Mouse (Mus musculus) testis, postnatal 14 days (tissue): Measurements from ENCODE around the gene Pde4d.
A peak's percentile ranks its signal among the peaks of the same experiment; 100 is the strongest.

ENCODE experiments used
- DNase-seq: peaks from one replicate; pipeline ENCODE4 v3.0.0; 2021; ENCODE audit warnings: low spot score

Gene Pde4d

DNA sequence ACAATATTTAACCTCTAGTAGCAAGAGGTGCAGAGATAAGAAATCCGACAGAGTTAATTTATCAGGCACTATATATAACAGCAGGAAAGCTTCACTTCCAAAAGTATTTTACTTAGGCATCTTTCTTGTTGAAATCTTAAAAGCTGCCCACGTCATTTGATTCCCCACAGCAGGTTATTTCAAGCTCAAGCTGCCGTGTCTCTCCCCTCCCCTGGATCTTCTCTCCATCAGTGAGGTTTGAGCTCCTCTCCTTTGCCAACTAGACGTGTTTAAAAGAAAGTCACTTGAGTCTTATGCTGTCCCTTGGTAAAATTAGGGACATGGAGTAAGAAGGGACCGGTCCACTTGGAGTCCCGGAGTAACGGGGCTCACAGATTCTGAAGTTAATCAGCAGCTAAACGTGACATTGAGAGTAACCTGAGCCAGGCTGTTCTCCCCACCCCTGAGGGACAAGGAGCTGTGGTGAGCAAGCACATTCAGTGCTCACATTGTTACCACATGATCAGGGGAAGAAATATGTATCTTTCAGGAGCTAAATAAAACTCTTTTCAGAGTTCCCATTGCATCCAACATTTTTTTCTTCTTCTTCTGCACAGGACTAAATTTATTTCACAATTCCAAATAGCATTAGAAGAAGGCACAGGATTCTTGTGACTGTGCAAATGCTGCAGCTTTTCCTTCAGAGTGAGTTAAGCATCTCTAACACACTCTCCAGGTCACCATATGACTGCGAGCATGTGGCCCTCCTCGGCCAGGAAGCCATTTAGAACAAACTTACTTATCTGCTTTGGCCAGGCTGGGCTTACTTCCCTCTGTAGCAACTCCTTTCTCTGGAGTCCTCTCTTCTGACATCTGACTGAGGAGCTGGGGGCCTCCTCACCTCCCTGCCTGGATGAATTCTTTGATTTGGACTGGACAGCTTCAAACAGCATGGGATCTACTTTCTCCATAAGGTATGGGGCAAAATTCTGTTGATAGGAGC lies at the start of gene Pde4d:
Gene Pde4d (plus strand): TSS at position 833 of the 982 bp plus-strand sequence.
- peak; percentile 16 for DNase-seq

DNA sequence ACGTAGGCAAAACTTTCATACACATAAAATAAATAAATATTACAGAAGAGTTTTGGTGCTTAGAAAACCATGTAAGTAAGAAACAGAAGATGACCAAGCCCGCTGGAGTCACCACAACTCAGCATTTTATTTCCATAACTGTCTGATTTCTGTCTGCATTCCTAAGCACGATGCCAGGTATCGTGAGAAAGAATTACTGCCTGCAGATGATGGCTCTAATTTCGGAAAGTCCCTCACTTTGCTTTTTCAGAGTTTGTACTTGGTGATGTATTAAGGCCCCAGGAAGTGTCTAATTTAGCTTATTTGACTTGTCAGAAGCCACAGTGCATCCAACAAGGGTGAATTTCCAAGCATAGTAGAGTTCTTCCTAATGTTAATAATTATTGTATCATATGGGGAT lies 46.6 kb upstream of the Pde4d start:
- no peak for DNase-seq

DNA sequence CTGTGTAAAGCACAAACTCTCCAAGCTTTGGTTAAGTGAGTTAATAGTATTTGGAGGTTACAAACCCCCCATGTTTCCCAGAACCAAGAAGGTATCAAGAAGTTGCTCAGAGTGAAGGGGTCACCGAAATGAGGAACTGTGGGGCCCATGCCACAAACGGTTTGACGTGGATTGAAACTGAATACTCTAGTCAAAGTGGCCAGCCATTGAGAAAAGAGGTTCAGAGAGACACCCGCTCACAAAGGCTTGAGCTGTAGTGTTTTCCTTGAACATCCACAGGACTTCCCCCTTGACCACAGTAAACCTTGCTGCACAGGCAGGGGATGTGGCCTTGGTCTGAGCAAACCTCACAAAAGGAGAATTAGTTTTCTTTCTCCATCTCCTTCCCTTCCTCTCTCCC lies 45.4 kb upstream of the Pde4d start:
- DNase-seq, result no peak

DNA sequence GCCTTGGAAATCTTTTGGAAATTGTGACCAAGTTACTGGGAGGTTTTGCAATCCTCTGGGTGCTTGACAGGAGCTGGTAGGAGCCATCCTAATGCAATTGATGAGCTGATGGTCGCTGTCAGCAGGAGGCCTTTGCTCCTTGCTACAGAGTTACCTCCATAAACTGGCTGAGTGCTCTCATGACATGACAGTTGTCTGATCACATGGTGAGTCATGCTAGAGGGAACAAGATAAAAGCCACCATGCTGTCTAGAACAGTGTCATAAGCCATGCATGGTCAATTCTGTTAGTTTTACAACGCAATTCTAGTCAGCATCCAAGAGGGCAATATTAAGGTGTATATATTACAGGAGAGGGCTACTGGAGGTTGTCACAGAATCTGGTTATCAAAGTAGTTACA lies 34.3 kb upstream of the Pde4d start:
- no peak for DNase-seq

DNA sequence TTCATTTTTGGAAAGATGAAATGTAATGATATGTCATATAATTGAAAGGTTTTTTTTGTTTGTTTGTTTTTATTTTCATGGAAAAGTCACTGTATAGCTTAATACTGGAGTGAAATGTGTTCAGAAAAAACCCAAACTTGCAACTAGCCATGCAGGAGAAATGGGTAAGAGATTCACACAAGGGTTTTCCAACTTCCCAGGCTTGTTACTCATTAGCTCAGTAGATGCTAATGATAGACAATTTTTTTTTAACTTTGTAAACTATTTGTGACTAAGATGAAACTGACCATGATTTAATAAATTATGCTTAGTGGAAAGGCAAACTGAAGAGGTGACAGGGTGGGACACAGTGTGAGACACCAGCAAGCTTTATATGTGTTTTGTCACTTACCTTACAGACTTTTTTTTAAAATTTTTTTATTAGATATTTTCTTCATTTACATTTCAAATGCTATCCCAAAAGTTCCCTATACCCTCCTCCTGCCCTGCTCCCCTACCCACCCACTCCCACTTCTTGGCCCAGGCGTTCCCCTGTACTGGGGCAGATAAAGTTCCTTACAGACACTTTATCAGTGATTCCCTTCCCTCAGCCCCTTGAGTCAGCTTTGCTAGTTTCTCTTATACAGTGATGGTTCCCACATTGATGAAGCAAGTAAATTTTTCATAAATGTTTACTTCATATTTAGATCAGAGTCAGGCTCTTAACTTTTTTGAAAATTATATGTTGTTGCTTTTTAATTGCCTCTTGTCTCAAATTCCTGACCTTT lies 30.8 kb upstream of the Pde4d start:
- no peak for DNase-seq

DNA sequence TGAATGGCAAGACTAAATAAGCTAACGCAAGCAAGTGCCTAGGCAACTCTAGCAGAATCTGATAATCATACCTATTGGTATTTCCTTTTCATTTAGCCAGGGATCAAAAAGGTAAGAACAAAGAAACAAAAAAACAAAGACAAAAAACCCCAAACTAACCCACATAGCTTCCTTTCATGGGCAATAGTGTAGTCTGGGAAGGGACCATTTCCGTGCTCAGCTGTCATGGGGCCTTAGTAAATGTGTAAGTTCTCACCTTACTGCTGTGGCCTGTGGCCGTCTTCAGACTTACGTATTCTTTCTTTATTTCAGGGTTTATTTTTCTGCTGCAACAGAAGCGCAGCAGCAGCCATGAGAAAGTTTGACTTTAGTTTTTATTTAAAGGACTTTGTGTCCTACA lies 23.4 kb upstream of the Pde4d start:
- no peak for DNase-seq

DNA sequence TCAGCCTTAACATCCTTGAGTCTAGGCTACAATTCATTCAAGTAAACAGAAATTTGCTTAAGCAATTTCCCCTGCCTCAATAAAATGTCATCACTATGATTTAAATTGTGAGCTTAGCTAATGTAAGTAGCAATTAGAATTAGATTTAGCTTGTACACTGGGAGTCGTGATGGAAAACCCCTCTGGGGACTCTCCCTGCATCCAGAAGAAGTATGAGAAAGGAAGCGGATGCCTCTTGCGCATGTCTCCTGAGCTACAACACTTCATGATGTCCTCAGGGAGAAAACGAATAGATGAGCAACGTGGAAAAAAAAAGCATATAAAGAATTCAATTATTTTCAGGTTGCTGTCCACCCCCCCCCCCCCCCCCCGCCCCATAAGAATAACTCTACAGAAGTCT lies 20.9 kb upstream of the Pde4d start:
- no peak for DNase-seq

DNA sequence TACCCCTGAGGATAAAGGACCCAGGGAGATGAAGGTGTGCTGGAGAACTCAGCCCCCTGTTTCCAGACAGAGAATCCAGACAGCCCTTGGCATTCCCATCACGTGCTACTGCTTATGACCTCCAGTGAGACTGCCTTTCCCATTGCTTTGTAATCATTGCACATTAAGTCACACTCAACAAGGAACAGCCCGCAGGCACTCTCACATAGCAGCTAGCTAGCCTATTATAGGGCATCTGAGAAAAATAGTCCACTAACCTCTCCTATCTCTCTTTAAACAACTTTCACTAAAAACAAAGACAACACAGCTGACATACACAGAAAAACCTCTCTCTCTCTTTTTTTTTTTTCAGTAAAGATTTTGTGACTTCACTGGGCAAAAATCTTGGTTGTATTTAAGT lies 20.1 kb upstream of the Pde4d start:
- no peak for DNase-seq

DNA sequence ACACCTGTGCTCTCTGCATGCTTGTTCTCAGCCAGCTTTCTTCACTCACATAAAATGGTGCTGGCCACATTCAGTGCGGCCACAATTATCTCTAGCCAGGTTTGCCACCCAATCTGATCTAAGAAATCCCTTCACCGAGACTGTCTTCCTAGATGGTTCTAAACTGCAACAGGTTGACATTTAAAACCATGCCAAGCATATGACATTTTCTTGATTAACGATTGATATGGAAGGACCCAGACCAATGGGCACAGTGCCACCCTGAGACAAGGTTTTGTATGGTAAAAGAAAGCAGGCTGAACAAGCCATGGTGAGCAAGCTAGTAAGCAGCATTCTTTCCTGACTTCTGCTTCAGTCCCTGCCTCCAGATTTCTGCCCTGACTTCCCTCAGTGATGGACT lies 18.0 kb upstream of the Pde4d start:
- DNase-seq, result no peak

DNA sequence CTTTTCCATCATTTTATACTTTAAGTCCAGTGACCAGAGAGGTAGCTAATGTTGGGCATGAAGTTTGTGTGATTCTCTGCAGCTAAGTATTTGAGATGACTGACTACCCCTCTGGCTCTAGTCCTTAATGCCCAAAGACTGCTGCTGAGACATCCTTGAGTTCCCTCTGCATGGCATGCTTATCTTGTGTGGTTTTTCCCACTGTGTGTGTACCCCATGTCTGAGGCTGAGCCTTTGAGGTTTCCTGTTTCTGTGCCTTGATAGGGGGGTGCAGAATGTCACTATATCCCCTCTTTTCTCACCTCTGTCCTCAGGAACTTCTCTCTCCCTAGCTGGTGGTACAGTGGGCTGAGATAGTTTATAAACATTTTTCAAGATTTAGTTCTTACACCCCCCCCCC lies 14.1 kb upstream of the Pde4d start:
- no peak for DNase-seq

DNA sequence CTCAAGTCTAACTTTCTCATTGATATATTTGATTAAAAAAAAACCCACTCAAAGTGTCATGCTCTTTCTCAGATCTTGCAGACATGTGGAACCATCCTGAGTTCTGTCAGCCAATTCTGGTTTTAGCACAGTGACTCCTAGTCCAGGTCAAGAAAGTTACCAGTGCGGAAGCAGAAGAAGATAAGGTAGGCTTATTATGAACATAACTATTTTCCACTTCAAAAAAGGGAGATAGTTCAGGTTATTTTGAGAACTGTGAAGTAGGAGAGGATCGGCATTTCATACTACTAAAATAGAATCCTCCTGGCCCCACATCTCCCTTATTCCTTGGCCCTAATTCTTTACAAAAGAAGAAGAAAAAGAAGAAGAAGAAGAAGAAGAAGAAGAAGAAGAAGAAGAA lies 12.3 kb upstream of the Pde4d start:
- no peak for DNase-seq

DNA sequence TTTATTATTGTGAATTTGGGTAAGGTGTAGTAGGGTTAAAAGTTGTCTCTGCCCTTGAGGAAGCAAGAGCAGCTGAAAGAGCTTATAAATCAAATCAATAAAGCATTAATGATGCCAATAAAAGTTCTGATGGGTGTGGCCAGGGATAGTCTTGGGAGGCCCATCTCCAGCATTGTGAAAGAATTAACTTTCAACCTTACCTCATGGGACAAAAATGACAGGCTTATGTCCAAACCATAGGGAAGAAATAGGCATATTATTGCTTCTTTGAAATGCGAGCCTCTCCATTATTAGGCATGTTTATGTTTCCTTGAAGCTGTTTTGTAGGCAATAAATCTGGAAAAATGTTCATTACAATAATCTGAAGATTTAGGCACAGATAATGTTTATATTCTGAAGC lies 10.7 kb upstream of the Pde4d start:
- DNase-seq, result no peak

DNA sequence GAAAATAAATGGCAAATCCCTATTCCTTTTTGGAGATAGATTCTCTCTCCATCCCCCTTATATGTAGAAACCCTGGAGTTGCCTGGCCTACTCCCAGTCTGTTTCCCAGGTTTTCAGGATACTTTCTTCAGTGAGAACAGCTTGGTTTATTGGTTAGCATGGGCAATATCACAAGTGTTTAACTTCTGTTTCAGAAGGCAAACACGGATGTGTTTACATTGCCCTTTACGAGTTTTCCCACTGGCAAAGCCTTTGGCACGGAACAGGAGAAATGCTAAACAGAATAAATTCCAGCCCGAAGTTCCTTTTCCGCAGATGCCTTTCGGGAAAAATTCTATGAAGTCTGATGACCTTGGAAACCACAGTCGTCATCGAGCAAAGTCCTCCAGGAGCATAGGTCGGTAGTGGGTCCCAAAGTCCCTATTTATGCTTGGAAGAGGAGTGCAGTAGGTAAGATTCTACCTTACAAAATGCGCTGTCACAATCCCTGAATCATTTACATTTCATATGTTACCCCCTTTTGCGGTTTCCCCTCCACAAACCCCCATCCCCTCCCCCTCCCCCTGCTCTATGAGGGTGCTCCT lies 1.3 kb upstream of the Pde4d start:
- no peak for DNase-seq

DNA sequence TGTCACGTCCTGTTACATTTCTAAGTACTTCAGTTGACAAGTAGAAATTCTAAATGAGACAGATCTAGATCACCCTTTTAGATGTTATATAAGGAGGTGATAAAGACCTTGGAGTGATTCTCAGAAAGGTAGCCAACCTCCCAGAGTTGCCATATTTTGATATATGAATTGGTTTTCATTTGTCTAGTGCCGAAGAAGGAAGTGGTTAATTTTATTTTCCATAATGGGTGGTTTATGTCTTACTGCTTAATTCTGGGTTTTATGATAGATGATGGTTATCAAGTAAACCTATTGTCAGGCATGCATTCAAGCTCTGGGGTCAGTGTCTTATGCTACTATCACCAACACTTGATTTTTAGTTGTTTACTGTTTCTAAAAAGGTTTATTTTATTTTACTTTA lies 1.4 kb downstream of the Pde4d start:
- DNase-seq, result no peak

DNA sequence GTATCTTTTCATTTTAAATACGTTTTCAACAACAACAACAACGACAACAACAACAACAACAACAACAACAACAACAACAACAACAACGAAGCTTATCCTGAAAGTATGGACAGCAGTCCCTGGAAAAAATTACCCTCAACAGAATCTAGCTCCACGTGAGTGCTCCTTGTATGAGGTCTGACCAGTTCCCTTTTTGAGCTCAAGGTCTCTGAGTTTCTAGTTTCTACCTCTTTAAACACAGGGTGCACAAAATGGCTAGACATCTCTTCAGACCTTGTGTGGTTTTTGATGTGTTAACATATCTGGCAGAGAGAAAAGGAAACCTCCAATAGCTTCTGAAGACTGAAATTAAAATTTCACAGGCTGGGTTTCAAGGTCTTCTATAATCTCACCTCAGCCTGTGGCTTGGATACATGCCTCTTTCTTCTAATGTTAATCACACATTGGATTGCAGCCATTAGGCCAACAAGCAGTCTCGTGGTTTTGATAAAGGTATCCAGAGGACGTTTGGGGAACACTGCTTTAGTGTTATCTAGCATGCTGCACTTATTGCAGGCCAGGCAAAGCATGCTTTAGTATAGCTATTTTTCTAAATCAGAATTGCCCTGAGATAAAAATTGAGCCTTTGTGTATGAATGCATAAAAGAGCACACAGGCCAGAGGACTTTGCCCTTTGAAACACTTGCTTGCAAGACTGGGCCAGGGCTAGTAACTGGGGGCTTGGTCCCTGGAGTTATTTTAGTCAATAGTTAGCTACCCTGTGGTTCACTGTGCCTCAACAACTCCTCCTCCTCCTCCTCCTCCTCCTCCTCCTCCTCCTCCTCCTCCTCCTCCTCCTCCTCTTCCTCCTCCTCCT lies 3.5 kb downstream of the Pde4d start:
- peak; percentile 54 for DNase-seq

DNA sequence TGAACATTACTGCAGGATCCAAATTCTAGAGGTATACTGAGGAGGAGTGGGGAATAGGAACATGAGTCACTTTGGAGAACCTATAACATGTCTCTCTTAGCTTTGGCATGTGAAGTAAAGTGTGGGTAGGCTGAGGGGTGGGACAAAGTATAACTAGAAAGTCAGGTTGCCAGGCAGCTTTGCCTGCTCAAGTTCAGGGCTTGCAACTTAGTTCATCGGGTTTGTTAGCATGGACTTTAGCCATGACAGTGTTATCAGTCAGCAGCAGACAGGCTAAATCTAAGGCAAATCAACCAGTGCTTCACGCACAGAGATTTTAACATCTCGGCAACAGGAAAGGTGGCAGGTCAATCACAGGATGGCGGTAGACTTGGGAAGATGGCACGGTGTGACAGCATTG lies 12.8 kb downstream of the Pde4d start:
- DNase-seq, result no peak

DNA sequence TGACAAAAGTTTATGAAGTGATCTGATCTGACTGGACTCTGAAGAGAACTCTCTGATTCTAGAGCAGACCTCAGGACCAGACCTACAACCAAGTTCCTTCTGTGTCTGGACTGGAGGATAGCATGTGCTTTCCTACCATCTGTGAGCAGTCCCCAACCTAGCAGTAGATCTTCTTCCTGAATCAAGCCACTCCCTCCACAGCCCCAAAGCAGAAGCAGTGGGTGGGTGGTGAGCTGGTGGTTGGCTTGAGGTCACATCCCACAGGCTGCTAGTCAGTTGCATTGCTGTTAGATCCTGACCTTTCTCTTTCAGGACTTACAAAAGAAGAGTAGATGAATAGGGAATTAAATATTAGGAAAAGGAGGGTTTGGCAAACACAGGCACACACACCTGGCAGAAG lies 16.0 kb downstream of the Pde4d start:
- DNase-seq, result no peak

DNA sequence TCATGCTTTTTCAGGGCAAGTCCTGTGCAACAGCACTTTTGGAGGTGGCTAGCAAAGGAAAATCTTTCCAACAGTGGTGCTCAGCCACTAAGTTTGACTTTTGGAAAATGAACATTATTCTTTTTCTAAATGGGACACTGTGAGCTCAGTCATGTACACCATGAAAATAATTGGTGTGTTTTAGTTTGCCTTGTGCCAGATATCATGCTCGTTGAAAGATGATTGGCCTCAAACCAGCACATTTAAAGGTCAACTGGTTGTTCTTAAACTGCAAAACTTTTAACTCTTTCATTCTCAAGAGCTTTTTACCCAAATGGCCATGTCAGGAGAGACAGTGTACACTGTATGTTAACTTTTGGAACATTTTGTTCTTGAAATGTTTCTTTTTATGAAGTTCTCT lies 17.3 kb downstream of the Pde4d start:
- DNase-seq, result no peak

DNA sequence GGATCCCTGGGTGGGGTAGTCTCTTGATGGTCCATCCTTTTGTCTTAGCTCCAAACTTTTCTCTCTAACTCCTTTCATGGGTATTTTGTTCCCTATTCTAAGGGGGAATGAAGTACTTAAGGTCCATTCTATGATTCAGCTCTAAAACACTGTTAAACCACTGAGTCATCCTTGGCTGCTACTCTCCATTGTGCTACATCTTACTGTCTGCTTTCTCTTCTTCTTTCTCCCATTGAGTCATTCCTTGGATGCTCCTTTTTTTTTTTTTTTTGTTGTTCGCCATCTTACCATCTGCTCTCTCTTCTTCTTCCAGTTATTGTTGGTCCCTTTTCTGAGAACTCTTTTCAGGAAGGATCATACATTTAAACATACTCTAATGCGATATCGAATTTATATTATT lies 30.7 kb downstream of the Pde4d start:
- no peak for DNase-seq

DNA sequence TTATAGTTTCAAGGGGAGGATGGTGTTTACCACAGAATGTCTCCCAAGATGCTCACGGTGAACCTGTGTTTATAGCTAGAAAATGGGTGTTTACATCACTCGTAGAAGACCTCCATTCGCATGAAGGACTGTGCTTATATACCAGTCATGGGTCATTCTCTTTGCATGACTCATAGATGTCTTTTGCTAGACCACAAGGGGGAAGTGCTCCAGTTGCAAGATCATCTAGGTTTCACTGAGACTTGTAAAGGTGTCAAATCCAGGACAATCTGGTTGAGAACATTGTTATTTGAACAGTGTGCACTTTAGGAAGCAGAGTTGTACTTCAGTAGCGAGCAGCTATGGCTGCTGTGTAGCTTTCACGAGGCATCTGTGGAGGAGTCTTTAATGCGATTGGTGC lies 35.3 kb downstream of the Pde4d start:
- no peak for DNase-seq

DNA sequence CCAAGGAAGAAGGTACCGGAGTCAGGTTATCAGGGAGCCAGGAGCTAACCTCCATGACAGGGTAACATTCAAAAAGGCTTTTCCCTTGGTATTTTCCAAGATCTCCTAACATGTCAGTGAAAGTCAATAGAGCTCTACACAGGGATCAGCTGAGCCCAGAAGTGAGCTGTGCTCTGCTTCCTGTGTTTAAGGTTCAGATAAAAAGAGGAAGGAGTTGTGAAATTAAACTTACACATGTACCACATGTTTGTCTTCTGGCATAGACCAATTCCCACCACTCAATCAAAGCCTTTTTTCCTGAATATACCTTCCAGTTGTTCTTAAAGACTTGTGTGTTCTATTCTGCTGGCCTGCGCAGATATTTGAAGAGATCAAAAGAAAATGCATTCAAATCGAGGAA lies 37.3 kb downstream of the Pde4d start:
- no peak for DNase-seq

DNA sequence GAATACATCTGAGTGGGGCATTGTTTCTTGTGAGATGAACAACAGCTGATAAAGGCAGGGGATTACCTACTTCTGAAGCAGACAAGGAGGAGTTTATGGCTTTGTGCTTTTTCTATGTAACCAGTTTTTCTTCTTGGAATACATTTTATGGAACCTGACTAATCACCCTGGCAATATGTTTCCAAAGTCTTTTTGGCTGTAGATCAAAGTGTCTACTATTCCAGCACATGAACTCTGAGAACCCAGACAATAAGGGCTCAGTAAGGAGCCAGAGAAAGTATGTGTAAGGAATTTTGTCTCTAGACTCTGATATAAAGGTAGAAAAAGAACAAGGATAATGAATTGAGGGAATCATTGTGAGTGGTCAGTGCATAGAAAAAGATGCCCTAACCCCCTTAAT lies 40.1 kb downstream of the Pde4d start:
- DNase-seq, result no peak
